Mouse (Mus musculus) thymus, postnatal 0 days (tissue): ENCODE data around the gene Cntfr. TPM values are rescaled to one million over a fixed set of nuclear protein-coding genes. Genes with fewer than 3 reads are reported as not detected.

Source experiments
- DNase-seq: peaks from one replicate; pipeline ENCODE4 v3.0.0-alpha.2; 2015; ENCODE audit warnings: low spot score
- polyA plus RNA-seq: library from polyadenylated mRNA; unstranded; fragments of >200 nt; fragmentation: Nextera tagmentation; extraction: Ambion mirVana; gene quantifications from 2 replicates; pipeline ENCODE4 v1.2.1, GENCODE M21; 2015

Gene Cntfr
- polyA plus RNA-seq, 1 experiment from 2014 or later: 0.43 TPM

DNA sequence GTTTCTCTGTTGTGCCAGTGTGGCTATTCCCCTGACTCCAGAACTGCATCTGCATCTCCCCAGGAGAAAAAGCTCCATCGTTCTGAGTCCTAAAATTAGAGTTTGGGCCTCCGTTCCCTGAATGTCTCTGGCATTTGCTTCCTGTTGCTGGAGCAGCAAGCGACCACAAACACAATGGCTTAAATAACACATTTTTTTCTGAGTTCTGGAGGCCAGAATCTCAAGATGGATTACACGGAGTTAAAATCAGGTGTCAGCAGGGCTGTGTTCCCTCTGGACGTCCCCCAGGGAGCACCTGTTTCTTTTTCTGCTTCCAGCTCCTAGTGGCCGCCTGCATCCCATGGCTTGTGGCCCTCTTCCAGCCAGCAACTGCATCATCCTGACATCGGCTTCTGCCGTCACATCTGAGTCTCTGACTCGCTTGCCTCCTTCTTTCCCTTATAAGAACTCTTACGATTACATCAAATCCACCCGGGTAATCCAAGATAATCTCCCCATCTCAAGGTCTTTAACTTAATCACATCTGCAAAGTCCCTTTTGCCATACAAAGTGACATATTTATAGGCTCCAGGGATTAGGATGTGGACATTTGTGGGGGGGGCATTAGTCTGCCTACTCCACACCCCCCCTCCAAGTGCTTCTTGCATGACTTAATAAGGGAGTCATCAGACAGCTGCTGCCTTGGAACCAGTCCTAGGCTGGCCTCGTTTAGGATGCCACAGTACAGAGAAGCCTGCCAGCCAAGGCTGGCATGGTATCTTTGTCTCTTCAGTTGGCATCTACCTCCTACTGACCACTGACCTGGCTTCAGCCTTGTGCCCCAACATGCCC, 77.8 kb downstream of the Cntfr start:
- no peak for DNase-seq

DNA sequence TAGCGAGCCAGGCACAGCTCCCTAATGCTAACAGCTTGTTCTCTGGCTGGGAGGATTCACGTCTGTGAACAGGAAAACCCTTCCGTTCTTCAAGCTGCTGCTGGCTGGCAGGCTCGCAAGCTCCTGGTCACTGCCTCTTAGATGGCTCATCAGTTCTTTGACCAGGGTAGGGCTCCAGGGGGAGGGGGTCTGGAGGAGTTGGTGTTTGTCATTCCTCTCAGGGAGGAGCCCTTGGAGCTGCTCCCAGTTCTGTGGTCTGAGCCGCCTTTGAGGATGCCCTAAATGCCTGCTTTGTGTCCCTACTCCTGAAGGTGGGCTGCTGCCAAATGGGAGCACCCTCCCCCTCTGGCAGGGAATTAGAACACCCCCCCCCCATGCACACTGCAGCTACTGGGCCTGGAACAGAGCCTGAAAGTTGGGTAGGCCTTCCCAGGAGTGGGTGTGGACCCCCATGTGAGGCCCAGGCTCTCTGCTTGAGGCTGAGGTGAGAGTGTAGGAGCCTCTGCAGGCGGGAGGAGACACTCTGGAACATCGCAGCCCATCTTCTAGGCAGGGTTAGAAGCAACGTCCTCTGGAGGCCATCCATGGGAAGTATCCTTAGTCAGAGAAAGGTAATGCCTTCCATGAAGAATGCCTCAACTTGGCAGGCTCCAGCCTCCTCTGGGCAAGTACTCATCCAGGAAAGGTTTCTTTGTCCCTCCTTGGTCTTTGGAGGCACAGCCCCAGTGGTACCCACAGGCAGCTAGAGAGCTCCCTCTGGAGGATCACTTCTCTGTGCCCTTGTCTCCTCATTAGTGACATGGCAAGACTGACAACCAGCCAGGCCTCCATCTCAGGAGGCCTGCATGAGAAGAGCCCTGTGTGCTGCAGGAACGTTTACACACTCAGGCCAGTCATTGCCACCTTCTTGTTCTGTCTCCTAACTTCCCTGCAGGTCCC, 81.0 kb downstream of the Cntfr start:
- no peak for DNase-seq

DNA sequence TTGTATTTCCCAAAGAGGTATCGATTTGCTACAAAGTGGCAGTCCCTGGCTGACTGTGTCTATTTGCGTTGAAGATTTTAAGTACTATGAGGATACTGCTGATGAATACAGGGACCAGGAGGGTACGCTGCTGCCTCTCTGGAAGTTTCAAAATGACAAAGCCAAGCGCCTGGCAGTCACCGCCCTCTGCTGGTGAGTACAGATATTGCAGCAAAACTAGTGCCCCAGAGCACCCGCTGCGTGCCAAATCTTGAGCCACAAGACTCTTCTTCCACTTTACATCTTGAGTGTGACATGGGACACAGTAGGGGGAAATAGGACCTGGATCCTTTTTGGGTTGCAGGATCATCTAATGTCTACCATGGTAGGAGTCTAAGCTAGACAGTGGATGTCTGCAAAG, 82.7 kb downstream of the Cntfr start:
- peak; percentile 52 for DNase-seq

DNA sequence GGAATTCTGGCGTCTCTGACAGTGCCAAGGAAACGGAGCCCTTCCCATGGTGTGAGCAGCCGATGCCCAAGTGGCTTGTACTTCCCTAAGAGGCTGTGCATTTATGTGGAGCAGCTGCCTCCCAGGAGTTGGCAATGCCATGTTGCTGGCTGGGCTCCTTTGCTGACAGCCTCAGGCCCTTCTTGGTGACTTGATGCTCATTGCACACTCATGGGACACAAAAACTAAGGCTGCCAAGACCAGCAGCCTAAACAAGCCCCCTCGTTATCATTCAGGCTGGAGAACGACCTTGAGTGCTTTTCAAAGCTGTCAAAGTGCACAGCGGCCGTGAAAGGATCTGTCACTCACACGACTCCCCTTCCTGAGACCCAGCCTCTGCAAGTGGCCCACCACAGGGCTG, 84.7 kb downstream of the Cntfr start:
- no peak for DNase-seq

DNA sequence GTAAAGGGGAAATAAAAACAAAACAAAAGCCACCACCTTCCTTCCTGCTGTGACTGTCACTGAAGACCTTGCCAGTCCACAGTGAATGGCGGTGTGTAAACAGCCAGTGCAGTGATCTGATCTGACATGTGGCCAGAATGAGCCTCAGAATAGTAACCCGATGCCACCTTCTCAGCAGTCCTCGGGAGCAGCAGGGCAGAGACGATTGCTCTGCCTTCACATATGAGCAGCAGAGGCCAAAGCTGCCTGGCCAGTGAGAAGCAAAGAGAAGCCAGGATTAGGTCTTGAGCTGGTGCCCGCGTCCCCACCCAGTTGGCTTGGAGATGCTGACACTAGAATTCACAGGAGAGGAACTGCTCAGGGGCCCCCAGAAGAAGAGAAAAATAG, 86.3 kb downstream of the Cntfr start:
- no peak for DNase-seq

DNA sequence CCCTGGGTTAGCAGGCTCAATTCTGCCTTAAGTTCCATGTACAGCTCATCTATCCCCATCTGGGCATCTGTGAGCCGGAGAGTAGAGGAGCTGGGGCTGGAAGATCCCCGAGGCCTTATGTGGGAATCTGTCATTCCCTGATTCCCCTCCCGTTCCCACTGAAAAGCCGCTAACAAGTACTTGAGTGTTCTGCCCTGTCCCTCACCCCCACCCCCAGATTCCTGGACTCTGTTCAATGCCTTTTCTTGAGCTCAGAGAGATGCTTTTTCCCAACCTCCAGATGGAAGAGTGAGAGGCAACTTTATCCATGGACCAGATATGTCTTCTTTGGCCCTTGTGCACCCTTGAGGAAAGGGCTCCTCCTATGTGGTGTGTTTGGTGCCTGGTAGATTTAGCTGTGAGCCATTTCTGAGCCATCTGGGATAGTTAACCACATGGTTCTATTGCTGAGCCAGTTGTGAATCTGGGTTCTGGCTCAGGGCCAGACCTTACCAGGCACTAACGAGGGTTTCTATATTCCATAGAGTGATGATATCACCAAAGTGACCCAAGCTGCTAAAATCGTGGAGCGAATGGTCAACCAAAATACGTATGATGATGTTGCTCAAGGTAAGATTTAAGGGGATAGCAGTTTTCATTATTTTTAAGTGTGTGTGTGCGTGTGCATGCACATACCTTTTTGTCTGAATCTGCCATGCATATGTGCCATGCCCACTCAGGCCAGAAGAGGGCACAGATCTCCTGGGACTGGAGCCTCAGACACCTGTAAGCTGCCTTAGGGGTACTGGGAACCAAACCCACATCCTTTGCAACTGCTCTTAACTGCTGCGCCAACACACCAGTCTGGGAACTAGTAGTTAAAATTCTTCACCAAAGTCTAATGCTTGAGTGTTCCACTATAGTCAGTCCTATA, 87.0 kb downstream of the Cntfr start:
- peak; percentile 44 for DNase-seq

Other genes starting within 250 kb of the Cntfr start
- 5.6 and 5.9 TPM in 2 replicates for gene Kif24, start 232.2 kb downstream of the Cntfr start, polyA plus RNA-seq
- 28.5 and 31.0 TPM in 2 replicates for gene Nudt2, start 231.9 kb downstream of the Cntfr start, polyA plus RNA-seq
- gene AI464131, start 194.0 kb downstream of the Cntfr start, polyA plus RNA-seq: 0.60 TPM in 2 replicates
- 0.94 and 1.5 TPM in 2 replicates for gene 1110017D15Rik, start 179.8 kb downstream of the Cntfr start, polyA plus RNA-seq
- 1.6 and 2.7 TPM in 2 replicates for gene Fam219a, start 127.6 kb downstream of the Cntfr start, polyA plus RNA-seq
- gene Dnaic1, start 127.3 kb downstream of the Cntfr start, polyA plus RNA-seq: 0.60 and 0.91 TPM in 2 replicates
- 10.3 and 10.5 TPM in 2 replicates for gene Enho, start 56.8 kb downstream of the Cntfr start, polyA plus RNA-seq
- gene Il11ra1, start 2.9 kb upstream of the Cntfr start, polyA plus RNA-seq: 35.8 and 39.3 TPM in 2 replicates
- 68.3 and 75.1 TPM in 2 replicates for gene Rpp25l, start 16.4 kb upstream of the Cntfr start, polyA plus RNA-seq
- gene Dctn3, start 26.1 kb upstream of the Cntfr start, polyA plus RNA-seq: 180 and 181 TPM in 2 replicates
- gene Arid3c, start 34.1 kb upstream of the Cntfr start, polyA plus RNA-seq: 0.06 TPM in 1 of 2 replicates, not detected in the other
- gene Galt, start 58.1 kb upstream of the Cntfr start, polyA plus RNA-seq: 48.2 and 49.3 TPM in 2 replicates
- gene Sigmar1, start 59.1 kb upstream of the Cntfr start, polyA plus RNA-seq: 36.1 and 40.3 TPM in 2 replicates
- 39.3 and 41.1 TPM in 2 replicates for gene Ccl27a, start 77.2 kb upstream of the Cntfr start, polyA plus RNA-seq
- 9.6 and 19.1 TPM in 2 replicates for gene Gm21541, start 206.5 kb upstream of the Cntfr start, polyA plus RNA-seq
- gene Gm20878, start 244.5 kb upstream of the Cntfr start, polyA plus RNA-seq: 0.68 and 2.6 TPM in 2 replicates